Mouse (Mus musculus): ENCODE measurements around the gene Polr2m. TPM values are rescaled to one million over a fixed set of nuclear protein-coding genes. Genes with fewer than 3 reads are reported as not detected.

Gene Polr2m
- total RNA-seq, 2 experiments from 2014 or later: 155 to 175 TPM

DNA sequence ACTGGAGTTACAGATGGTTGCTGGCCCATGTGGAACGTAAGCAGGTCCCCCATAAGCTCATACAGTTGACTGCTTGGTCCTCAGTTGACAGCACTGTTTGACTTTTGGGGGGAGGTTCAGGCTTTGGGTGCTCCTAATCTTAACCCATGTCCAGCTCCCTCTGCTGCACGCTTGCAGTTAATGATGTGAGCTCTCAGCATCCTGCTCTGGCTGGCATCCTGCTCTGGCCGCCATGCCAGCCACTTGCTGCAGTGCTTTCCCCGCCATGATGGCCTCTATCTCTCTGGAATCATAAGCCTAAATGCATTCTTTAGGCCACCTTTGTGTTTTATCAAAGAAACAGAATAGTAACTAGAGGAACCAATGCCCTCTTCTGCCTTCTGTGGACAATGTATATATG lies 10.2 kb downstream of the Polr2m start:
- DNase-seq (ENCODE audit: low spot score in 2 of 2): no peak

DNA sequence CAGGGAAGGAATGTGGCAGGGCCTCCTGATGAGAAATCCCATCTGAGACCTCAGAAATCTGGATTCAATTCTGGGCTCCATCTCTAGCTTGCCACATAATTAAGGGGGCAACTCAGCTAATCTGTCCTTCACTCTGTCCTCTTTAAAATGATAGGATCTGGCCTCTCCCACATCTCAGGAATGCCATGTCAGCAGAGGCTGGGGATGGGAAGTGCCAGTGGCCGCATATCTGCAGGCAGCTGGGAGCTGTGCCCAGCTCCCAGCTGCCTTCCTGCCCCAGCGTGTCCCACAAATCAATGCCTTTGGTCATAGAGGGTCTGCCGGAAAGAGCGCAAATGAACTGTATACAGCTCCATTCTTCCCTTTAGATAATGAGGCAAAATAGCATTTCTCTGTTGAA lies 18.3 kb downstream of the Polr2m start:
- no peak for DNase-seq (ENCODE audit: low spot score in 2 of 2)

DNA sequence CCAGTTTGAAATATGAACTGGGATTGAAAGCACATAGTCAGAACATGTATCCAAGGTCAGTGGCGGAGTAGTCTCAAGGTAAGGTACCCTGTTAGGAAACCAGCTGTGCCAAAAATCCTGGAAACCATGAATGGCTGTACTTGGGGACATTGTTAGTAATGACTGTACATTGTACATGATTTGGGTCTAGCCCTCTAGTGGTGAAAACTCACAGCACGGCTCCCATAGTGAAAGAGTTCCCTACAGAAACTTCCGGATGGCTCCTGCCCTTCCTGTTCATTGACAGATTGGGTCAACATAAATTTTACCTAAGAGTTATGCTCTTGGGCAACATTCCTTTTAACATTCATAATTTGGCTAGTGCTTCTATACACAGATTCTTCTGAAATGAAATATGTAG lies 19.6 kb downstream of the Polr2m start:
- peak; percentile 16 to 39 for DNase-seq (ENCODE audit: low spot score in 2 of 2)

DNA sequence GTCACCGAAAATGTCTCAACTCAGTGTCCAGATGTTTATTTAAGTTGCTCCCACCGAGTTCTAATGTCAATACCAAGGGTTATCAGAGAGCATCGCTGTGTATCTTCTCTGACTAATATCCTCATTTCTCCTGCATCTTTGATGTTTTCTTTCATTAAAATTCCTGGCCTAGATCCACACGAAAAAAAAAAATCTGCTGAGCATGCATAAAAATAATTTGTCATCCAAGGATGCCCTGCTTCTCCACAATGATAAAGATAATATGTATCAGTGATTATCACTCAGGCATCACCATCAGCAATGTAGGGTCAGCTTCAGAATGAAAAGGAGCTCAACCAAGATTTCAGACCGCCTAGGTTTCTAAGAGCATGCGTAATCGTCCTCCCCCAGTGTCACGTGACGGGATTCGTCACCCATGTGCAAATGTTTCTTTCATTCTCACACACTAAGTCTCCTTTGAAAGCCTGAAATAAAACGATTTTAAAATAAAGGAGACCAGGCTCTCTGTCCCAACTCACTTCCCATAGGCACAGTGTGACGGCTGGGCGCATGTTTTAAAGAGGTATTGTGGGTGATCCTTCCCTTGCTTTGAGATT lies 22.6 kb downstream of the Polr2m start:
- DNase-seq (ENCODE audit: low spot score in 2 of 2): no peak

DNA sequence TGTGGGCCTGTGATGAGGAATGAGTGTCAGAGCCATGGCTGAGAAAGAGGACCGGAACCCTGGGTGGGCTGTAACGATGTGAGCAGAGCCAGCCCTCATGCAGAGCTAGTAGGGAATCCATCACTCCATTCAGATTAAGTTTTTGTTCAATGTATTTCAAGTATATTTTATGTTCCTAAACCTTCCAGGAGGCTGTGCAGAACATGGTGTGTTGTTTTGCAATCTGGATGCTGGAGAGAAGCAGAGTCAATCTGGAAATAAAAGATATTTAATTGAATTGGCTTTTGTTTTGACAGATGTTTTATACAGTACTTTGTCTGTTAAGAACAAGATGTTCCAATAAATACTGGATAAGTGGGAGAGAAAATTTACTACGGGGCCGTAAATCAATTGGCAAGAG lies 29.0 kb downstream of the Polr2m start:
- no peak for DNase-seq (ENCODE audit: low spot score in 2 of 2)

DNA sequence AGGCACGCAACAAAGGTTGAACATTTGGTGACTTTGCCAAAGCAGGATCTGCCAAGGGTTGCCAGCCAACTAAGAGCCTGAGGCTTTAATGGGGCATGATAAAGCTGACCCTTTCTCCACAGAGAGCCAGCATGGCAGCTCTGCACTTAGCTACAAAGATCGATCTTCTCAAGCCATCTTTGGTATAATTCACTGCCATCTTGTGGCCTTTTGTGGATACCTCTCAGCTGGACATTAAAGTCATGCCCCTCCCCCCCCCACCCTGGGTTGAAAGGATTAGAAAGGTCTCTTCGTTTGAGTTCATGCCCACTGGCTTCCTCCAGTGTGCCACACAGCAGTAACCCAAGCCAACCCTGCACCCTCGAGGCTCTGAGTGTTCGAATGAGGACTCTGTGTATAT lies 31.8 kb downstream of the Polr2m start:
- no peak for DNase-seq (ENCODE audit: low spot score in 2 of 2)

DNA sequence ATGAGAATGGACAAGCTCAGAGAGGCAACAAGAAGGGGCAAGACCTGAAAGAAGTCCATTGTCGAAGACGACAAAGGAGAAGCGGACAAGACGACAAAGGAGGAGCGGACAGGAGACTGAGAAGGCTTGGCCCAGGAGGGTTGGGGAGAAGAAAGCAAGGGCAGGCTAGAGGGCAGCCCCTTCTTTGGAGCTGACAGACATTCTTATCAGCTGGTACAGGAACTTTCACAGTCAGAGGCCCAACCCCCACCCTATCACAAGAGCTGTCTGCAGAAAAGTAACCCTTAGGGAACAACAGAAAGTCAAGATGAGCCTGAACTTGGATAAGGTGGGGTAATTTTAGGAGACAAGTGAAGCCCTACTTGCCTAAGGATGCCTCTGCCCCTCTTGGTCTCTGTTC lies 32.4 kb downstream of the Polr2m start:
- DNase-seq (ENCODE audit: low spot score in 2 of 2): no peak

DNA sequence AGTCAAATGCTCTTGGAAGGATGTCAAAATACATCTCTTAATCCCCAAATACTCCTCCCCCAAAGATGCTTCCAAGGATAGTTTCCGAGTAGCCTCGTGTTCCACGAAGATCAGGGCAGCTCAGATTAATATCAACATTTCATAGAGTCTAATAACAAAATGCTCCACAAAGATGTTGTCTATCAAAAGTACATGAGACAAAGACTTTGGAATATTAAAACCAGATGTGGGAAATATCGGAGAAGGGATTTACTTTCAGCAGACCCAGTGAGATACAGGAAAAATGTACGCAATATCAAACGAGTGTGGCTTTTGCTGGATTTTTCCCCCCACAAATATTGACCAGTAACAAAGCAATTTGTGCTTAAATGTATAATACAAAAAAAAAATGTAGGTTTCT lies 35.1 kb downstream of the Polr2m start:
- DNase-seq (ENCODE audit: low spot score in 2 of 2): no peak

DNA sequence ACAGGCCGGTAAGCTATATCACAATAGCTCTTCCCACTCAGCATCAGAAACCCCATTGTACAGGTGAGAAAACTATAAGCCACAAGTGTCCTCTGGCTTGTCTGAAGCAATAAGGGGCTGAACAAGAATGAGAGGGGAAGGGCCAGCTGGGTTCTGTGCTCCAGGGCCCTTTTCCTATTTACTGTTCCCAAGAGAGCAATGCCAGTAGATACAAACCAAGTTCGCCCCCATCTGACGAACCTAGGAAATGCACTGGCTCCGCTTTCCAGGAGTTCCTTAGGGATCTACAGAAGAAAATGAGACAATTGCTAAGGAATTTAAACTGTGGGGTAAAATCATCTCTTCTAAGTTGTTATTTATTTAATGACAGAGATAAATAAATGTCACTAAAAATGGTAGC lies 38.2 kb downstream of the Polr2m start:
- peak; percentile 75 to 79 for DNase-seq (ENCODE audit: low spot score in 2 of 2)

DNA sequence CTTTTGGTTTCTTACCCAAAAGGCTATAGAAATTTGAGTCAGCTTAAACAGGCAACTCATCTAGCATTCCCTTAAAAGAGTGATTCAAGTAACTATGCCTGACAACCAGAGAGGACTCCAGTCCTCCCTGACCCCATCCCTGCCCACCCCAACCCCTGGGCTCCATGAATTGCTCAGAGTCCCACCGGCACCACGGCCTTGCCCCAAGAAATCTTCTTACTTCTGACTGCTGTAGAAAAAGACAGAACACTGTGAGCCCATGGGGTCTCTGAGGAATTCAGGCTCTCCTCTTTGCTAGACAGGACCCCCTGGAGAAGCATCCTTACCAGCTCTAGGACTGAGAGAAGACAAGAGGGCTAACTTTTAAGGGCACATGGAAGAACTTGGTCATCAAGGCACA lies 40.4 kb downstream of the Polr2m start:
- no peak for DNase-seq (ENCODE audit: low spot score in 2 of 2)

DNA sequence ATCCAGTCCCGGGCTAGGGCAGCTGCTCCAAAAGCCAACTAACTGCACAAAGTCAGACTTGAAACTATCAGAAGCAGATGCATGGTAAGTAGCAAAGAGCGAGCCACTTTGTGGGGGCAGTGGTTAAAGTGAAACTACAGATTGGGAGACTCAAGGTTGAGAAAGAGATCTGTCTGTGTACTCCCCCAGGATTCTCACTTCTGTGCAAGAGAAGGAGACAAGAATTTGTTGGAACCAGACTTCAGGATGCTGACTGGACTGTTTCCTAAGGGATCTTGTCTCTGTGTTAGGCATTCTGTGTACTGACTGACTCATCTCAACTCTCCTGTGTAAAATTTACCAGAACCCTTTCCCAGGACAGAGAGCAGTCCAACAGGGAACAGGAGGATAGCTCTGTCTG lies 47.6 kb downstream of the Polr2m start:
- DNase-seq (ENCODE audit: low spot score in 2 of 2): no peak

Other genes with a start within 250 kb of the Polr2m start
- 1 to 10 TPM; 1.3 to 2.1 TPM for gene Myzap, start 106.4 kb upstream of the Polr2m start, total RNA-seq (2021)

Data from layer of hippocampus, postnatal 10 days (tissue).